Comparison of ENCODE assay signal across 15 mouse cellular contexts in the genomic region with DNA sequence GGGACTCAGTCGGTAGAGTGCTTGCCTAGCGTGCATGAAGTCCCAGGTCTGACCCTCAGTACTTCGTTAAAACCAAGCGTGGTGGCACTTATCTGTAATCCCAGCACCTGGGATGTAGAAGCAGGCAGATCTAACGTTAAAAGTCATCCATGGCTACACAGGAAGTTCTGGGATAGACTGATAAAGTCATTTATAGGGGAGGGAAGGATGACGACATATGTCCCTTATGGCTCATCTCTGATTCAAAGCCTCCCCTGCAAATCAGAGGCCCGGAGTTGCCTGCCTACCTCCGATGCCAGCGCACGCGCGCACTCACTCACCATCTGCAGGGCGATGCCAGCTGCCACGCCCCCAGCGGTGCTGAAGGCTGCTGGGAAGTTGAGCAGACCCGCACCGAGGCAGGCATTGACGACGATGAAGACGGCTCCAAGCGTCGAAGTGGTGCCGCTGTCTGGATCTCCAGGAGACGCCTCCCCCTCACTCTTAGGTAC. TPM values are rescaled to one million over a fixed set of nuclear protein-coding genes. Genes with fewer than 3 reads are reported as not detected.
DNase-seq lines count a peak whose midpoint lies in the region; ATAC-seq and TF ChIP-seq lines count a peak whose summit lies in the region.
"Had no signal": no experiment of that assay in that cellular context is flagged by ENCODE, and none has a peak within 500 bp of the region (broad histone marks: within the 10 kb centered on the region; RNA-seq: fewer than 3 reads in every experiment).

No protein-coding gene starts in this region.

- no peak overlapping the region for H3K27ac ChIP-seq in testis, adult 2 months (ENCODE audit: control insufficient read depth, insufficient read depth, low read depth, low read length)
- H3K27ac ChIP-seq in neural tube, embryonic 15.5 days (replicated peaks): no peak overlapping the region
- H3K27ac ChIP-seq: hindbrain, embryonic 14.5 days; neural tube, embryonic 12.5 days had no signal

- no peaks in the 10 kb centered on the region for H3K9me3 ChIP-seq in neural tube, embryonic 15.5 days (replicated peaks)
- H3K9me3 ChIP-seq: neural tube, embryonic 12.5 days had no signal

- peaks cover 12% of the 10 kb centered on the region for H3K4me1 ChIP-seq in testis, adult 2 months (ENCODE audit: control insufficient read depth, insufficient read depth, low read length)
- H3K4me1 ChIP-seq in neural tube, embryonic 15.5 days: peaks cover 17% of the 10 kb centered on the region

- H3K36me3 ChIP-seq in testis, adult 2 months (ENCODE audit: control insufficient read depth, insufficient read depth, low read length): no peaks in the 10 kb centered on the region
- peaks cover 41% of the 10 kb centered on the region for H3K36me3 ChIP-seq in neural tube, embryonic 15.5 days

- WGBS in neural tube, embryonic 15.5 days: 87% methylated on average over 24 of the region's 24 CpGs

- no peak for TF ChIP-seq POLR2A in testis, adult 2 months (IDR thresholded peaks at IDR 0.05; ENCODE audit: control insufficient read depth, low read depth, low read length)

- no peak for TF ChIP-seq CTCF in testis, adult 2 months (IDR thresholded peaks at IDR 0.05; ENCODE audit: control insufficient read depth, insufficient read depth, insufficient replicate concordance, low read depth, low read length)

- ATAC-seq in neural tube, embryonic 15.5 days (ENCODE audit: low FRiP score): no peak
- ATAC-seq: midbrain, embryonic 16.5 days had no signal

- H3K4me2 ChIP-seq in neural tube, embryonic 15.5 days: no peak overlapping the region
- H3K4me2 ChIP-seq: hindbrain, embryonic 14.5 days; neural tube, embryonic 12.5 days had no signal

- peak overlapping the region; percentile 12 for H3K4me3 ChIP-seq in testis, adult 2 months (ENCODE audit: control insufficient read depth, low read depth, low read length)
- H3K4me3 ChIP-seq in neural tube, embryonic 15.5 days (replicated peaks): no peak overlapping the region
- H3K4me3 ChIP-seq: neural tube, embryonic 12.5 days had no signal

- no peaks in the 10 kb centered on the region for H3K27me3 ChIP-seq in testis, adult 2 months (ENCODE audit: control insufficient read depth, insufficient read depth, low read length)
- no peaks in the 10 kb centered on the region for H3K27me3 ChIP-seq in neural tube, embryonic 15.5 days (replicated peaks)
- H3K27me3 ChIP-seq: neural tube, embryonic 12.5 days had no signal

- H3K9ac ChIP-seq in neural tube, embryonic 15.5 days (replicated peaks): no peak overlapping the region
- H3K9ac ChIP-seq: hindbrain, embryonic 14.5 days; neural tube, embryonic 12.5 days had no signal

- peak; percentile 11 for DNase-seq in kidney, postnatal 10 days
- DNase-seq in kidney, postnatal 14 days: no peak
- no peak for DNase-seq in testis, postnatal 10 days (ENCODE audit: low spot score)
- peak; percentile 16 for DNase-seq in c-Kit-positive CD71-positive TER-119-negative erythroid progenitor cells, embryonic 14.5 days (ENCODE audit: low read depth)
- DNase-seq in testis, postnatal 14 days (ENCODE audit: low spot score): peak; percentile 41
- no peak for DNase-seq in embryo, embryonic 9.5 days (ENCODE audit: extremely low spot score)
- DNase-seq: adrenal gland, postnatal 14 days; gastrocnemius, postnatal 25 days; kidney, adult 11 months; lung, postnatal 4 days had no signal

RNA-seq across cellular contexts. Expression of a gene that starts 5.2 kb away (rescaled TPM):
- 2.9 and 3.4 TPM in 2 replicates for polyA plus RNA-seq in testis, adult 2 months (2012; rRNA removed)
- 21.2 and 23.0 TPM in 2 replicates for polyA plus RNA-seq in neural tube, embryonic 15.5 days (2015; fragmentation: Nextera tagmentation; extraction: Ambion mirVana)

RNA-seq across cellular contexts. Expression of a gene that starts 23.0 kb away (rescaled TPM):
- 47.0 and 58.8 TPM in 2 replicates for polyA plus RNA-seq in testis, adult 2 months (2012; rRNA removed)
- polyA plus RNA-seq in neural tube, embryonic 15.5 days (2015; fragmentation: Nextera tagmentation; extraction: Ambion mirVana): 256 and 276 TPM in 2 replicates

RNA-seq across cellular contexts. Expression of a gene that starts 40.2 kb away (rescaled TPM):
- 8.7 and 15.7 TPM in 2 replicates for polyA plus RNA-seq in testis, adult 2 months (2012; rRNA removed)
- 235 and 242 TPM in 2 replicates for polyA plus RNA-seq in neural tube, embryonic 15.5 days (2015; fragmentation: Nextera tagmentation; extraction: Ambion mirVana)

RNA-seq across cellular contexts. Expression of a gene that starts 40.8 kb away (rescaled TPM):
- polyA plus RNA-seq in testis, adult 2 months (2012; rRNA removed): 205 and 236 TPM in 2 replicates
- polyA plus RNA-seq in neural tube, embryonic 15.5 days (2015; fragmentation: Nextera tagmentation; extraction: Ambion mirVana): 33.8 and 37.8 TPM in 2 replicates

Comparison
In these comparisons a context has a peak if more than half of its experiments do, and no peak if none do; other contexts are left out.
1. DNase-seq: peak in kidney, postnatal 10 days (single experiment), c-Kit-positive CD71-positive TER-119-negative erythroid progenitor cells, embryonic 14.5 days (single experiment) and testis, postnatal 14 days (single experiment); none in kidney, postnatal 14 days (single experiment), testis, postnatal 10 days (single experiment) and embryo, embryonic 9.5 days (single experiment).
2. RNA of a gene that starts 40.2 kb away (polyA plus RNA-seq): 235 to 242 TPM in neural tube, embryonic 15.5 days; 8.7 to 15.7 TPM in testis, adult 2 months; every median in the first group is over 10 times any median in the second.